Mouse (Mus musculus) embryonic facial prominence, embryonic 13.5 days (tissue): Measurements from ENCODE around the gene Mapk10. TPM values are rescaled to one million over a fixed set of nuclear protein-coding genes. Genes with fewer than 3 reads are reported as not detected.

Experiments used
- ATAC-seq: fragments of 200-750 bp; cut with Nextera tagmentation; 2 replicates; pipeline ENCODE4 v1.8.0; 2017; ENCODE audit warnings: low read depth; ENCODE audit not compliant: insufficient number of reproducible peaks, insufficient read depth, low FRiP score, low TSS enrichment
- H3K27ac ChIP-seq: fragments of 300-500 bp; sonication (generic); 2 replicates; pipeline ENCODE4 v1.5.1; 2015; ENCODE audit warnings: moderate library complexity, mild to moderate bottlenecking, inconsistent platforms
- H3K27me3 ChIP-seq: fragments of 300-500 bp; sonication (generic); 2 replicates; pipeline ENCODE4 v1.6.1; 2015; ENCODE audit warnings: mild to moderate bottlenecking, inconsistent platforms
- H3K36me3 ChIP-seq: fragments of 300-500 bp; sonication (generic); 2 replicates; pipeline ENCODE4 v1.6.1; 2015; ENCODE audit warnings: mild to moderate bottlenecking, inconsistent platforms
- H3K4me1 ChIP-seq: fragments of 300-500 bp; sonication (generic); 2 replicates; pipeline ENCODE4 v1.6.1; 2015; ENCODE audit warnings: inconsistent platforms
- H3K4me2 ChIP-seq: fragments of 300-500 bp; sonication (generic); 2 replicates; pipeline ENCODE4 v1.6.1; 2015; ENCODE audit warnings: moderate library complexity, mild to moderate bottlenecking, inconsistent platforms
- H3K4me3 ChIP-seq: fragments of 300-500 bp; sonication (generic); 2 replicates; pipeline ENCODE4 v1.5.1; 2015; ENCODE audit warnings: mild to moderate bottlenecking, inconsistent platforms
- H3K9ac ChIP-seq: fragments of 300-500 bp; sonication (generic); 2 replicates; pipeline ENCODE4 v1.6.1; 2015; ENCODE audit warnings: mild to moderate bottlenecking, inconsistent platforms
- H3K9me3 ChIP-seq: fragments of 300-500 bp; sonication (generic); 2 replicates; pipeline ENCODE4 v1.6.1; 2016; ENCODE audit warnings: inconsistent platforms
- WGBS: fragments of 180-500 bp; shearing (Covaris S2); methylation state at CpG from one replicate; pipeline ENCODE4 v1.1.7; 2015; ENCODE audit warnings: mixed read lengths; 5-methylcytosine and 5-hydroxymethylcytosine counted together
- polyA plus RNA-seq: library from polyadenylated mRNA; unstranded; fragments of >200 nt; fragmentation: Nextera tagmentation; extraction: Ambion mirVana; gene quantifications from 2 replicates; pipeline ENCODE4 v1.2.1, GENCODE M21; 2015

Gene Mapk10
- polyA plus RNA-seq, 1 experiment from 2014 or later = 2.4 TPM

GRCm38 (mm10) chr5:102997907-102998306 is 213.2 kb downstream of the Mapk10 start:
- no peak overlapping the region for H3K9ac ChIP-seq
- no peaks in the 10 kb centered on the region for H3K9me3 ChIP-seq
- H3K27me3 ChIP-seq = no peaks in the 10 kb centered on the region
- ATAC-seq = no peak
- 0 out of 2 replicates have a peak, but pooled peaks cover 4% of the 10 kb centered on the region for H3K4me1 ChIP-seq
- 81% methylated on average over 11 of the region's 11 CpGs for WGBS
- no peak overlapping the region for H3K4me3 ChIP-seq
- no peaks in the 10 kb centered on the region for H3K36me3 ChIP-seq
- no peak overlapping the region for H3K27ac ChIP-seq
- no peak overlapping the region for H3K4me2 ChIP-seq

DNA sequence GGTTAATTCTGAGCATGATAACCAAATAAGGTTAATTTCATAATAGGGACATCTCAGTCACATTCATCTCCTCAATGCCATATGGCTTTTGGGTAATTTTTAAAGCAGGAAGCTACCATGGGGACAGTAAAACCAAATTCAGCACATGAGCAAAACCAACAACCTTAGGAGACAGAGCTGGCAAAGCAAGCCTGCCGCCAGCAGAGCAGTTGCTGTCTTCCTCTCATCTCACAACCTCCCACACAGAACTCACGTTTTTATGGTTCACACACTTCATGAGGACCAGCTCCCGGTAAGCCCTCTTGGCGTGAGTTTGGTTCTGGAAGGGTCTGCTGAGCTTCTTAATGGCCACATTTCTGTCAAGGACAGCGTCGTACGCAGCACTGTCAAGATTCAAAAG is 214.8 kb downstream of the Mapk10 start:
- Histone ChIP-seq H3K4me3 (no peak overlapping the region), H3K36me3 (no peaks in the 10 kb centered on the region)
- ATAC-seq = no peak

DNA sequence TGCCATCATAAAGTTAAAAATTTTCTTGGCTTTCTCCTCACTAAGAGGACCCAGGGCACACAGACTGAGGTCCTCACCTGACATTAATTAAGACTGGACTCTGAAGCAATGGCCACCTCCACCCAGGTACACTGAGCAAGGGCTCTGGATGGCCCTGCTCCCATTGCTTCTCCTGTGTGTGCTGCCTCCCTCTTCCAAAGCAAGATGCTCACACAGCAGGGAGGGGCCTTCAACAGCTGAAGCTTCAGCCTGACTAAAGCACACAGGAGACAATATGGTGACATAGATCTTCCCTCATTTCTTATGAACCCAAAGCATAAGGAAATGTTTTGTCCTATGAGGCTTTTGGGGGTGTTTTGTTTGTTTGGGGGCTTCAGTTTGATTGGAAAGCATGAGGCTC is 215.2 kb downstream of the Mapk10 start:
- no peak for ATAC-seq
- H3K4me3 ChIP-seq = no peak overlapping the region
- H3K4me2 ChIP-seq = no peak overlapping the region
- no peaks in the 10 kb centered on the region for H3K36me3 ChIP-seq
- H3K9ac ChIP-seq = no peak overlapping the region
- no peaks in the 10 kb centered on the region for H3K9me3 ChIP-seq
- H3K4me1 ChIP-seq = no peaks in the 10 kb centered on the region
- no peaks in the 10 kb centered on the region for H3K27me3 ChIP-seq
- no peak overlapping the region for H3K27ac ChIP-seq

More for the DNA sequence above, 214.8 kb downstream of the Mapk10 start:
- WGBS = 89% methylated on average over 7 of the region's 7 CpGs
- H3K9ac ChIP-seq = no peak overlapping the region
- H3K4me1 ChIP-seq = no peaks in the 10 kb centered on the region
- no peaks in the 10 kb centered on the region for H3K27me3 ChIP-seq
- H3K9me3 ChIP-seq = no peaks in the 10 kb centered on the region
- no peak overlapping the region for H3K4me2 ChIP-seq
- no peak overlapping the region for H3K27ac ChIP-seq

DNA sequence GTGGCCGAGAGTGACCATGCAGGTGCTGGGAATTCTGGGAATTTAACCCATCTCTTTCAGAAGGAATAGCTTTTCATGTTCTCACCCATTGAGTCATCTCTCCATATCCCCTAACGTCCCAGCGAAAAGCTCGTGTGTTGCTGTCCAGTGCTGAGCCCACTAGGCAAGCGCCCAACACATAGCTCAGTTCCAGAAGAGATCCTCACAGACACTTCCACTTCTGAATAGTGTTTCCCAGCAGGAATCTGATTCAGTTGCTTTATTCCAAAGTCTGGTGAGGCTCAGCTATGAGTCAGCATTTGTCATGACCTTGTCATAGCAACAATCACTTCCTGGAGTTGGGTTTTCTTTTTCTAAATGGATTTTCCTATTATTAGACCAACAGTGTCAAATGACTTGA is 217.2 kb downstream of the Mapk10 start:
- Histone ChIP-seq H3K36me3 (no peaks in the 10 kb centered on the region), H3K27me3 (no peaks in the 10 kb centered on the region), H3K9ac (no peak overlapping the region), H3K27ac (no peak overlapping the region), H3K4me2 (no peak overlapping the region), H3K4me1 (no peaks in the 10 kb centered on the region), H3K4me3 (no peak overlapping the region), H3K9me3 (no peaks in the 10 kb centered on the region)
- no peak for ATAC-seq
- 83% methylated on average over 5 of the region's 5 CpGs for WGBS

DNA sequence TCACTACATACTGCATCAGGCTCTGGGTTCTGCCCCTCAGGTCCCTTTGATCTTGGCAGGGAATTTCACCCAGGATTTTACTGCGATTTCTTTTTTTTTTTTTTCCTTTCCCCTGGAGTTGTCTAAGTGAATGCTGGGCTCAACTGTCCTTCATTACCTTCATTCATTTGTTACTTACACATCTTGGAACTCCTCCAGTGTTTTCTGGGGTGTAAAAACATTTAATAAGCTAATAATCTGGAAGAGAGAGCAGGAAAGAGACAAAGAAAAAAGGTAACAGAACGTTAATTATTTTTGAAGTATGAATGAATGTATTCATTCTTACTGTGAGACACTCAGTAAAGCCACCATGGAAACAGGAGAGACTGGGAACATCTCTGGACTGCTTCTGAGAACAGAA is 219.4 kb downstream of the Mapk10 start:
- WGBS = 74% methylated on average over 2 of the region's 2 CpGs
- H3K27ac ChIP-seq = no peak overlapping the region
- H3K9me3 ChIP-seq = no peaks in the 10 kb centered on the region
- no peak for ATAC-seq
- no peaks in the 10 kb centered on the region for H3K4me1 ChIP-seq
- no peak overlapping the region for H3K9ac ChIP-seq
- H3K4me2 ChIP-seq = no peak overlapping the region
- no peaks in the 10 kb centered on the region for H3K36me3 ChIP-seq
- H3K4me3 ChIP-seq = no peak overlapping the region
- H3K27me3 ChIP-seq = no peaks in the 10 kb centered on the region

DNA sequence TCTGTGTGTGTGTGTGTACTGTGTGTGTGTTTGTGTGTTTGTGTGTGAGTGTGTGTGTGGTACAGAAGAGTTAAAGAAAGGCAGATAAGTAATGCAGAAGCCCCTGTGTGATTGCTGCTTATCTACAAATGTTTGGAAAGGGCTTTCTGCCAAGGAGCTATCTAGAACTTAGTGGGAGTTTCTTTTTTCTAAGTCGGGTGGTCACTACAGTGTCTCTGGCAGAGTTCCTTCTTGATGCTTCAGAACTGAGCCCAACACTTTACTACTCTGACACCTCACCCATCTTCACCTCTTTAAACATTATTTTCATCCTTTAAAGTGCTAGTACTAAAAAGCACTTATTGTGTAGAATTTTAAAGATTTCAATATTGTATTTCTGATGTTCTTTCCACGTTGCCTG is 232.8 kb downstream of the Mapk10 start:
- Histone ChIP-seq H3K27me3 (no peaks in the 10 kb centered on the region), H3K9ac (no peak overlapping the region), H3K9me3 (no peaks in the 10 kb centered on the region), H3K27ac (no peak overlapping the region), H3K4me1 (peaks cover 5% of the 10 kb centered on the region; the same call in 1 of the 2 replicates), H3K4me3 (no peak overlapping the region), H3K36me3 (no peaks in the 10 kb centered on the region), H3K4me2 (no peak overlapping the region)
- ATAC-seq = no peak
- WGBS = 78% methylated on average over 2 of the region's 2 CpGs

DNA sequence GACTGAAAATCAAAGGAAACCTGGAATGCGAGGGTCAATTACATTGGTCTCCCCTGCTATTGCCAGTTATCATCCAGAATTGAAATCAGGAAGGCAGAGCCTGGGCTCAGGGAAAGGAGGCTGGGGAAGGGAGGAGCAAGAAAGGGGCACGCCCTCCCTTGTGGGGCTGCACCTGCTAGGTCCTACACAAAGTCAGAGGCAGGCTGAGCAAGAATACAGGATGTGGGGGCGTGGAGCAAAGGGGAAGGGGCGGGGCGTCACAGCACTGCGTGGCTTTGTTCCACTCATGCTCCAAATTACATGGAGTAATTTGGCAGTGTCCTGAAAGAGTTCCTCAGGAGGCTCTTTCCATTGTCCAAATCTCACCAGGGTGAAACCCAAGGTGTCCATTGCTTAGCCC is 234.0 kb downstream of the Mapk10 start:
- Histone ChIP-seq H3K9me3 (no peaks in the 10 kb centered on the region), H3K27me3 (no peaks in the 10 kb centered on the region), H3K36me3 (no peaks in the 10 kb centered on the region), H3K27ac (no peak overlapping the region), H3K4me1 (peaks cover 5% of the 10 kb centered on the region; the same call in 1 of the 2 replicates), H3K4me3 (no peak overlapping the region), H3K4me2 (no peak overlapping the region), H3K9ac (no peak overlapping the region)
- ATAC-seq = no peak
- 56% methylated on average over 6 of the region's 6 CpGs for WGBS

- peaks cover 5% of the 10 kb centered on the region; the same call in 1 of the 2 replicates for H3K4me1 ChIP-seq
Measured at GRCm38 (mm10) chr5:102976540-102976939, 234.6 kb downstream of the Mapk10 start.

DNA sequence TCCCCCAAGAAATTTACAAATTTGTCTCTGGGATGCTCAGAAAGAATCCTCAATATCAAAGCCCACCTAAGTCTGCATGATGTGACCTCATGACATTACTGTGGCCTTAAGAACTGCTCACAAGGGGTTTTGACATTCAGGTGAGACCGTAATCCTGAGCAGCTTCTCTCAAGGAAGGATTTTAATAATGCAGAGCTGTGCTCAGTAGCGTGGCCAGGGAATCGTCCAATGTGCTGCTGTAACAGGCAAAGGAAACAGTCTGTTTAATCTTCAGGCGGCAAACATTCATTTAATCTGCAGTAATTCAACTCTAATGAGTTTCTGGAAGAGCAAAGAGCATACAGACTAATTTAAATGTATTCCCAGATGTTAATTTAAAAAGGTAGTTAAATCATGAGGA is 236.7 kb downstream of the Mapk10 start:
- Histone ChIP-seq H3K36me3 (no peaks in the 10 kb centered on the region), H3K9ac (no peak overlapping the region), H3K27ac (no peak overlapping the region), H3K27me3 (no peaks in the 10 kb centered on the region), H3K9me3 (no peaks in the 10 kb centered on the region), H3K4me2 (no peak overlapping the region), H3K4me3 (no peak overlapping the region), H3K4me1 (peaks cover 5% of the 10 kb centered on the region; the same call in 1 of the 2 replicates)
- 67% methylated on average over 4 of the region's 4 CpGs for WGBS
- ATAC-seq = no peak

More at GRCm38 (mm10) chr5:102976540-102976939, 234.6 kb downstream of the Mapk10 start:
- H3K4me3 ChIP-seq = no peak overlapping the region
- no peak for ATAC-seq
- no peak overlapping the region for H3K9ac ChIP-seq
- no peaks in the 10 kb centered on the region for H3K9me3 ChIP-seq
- no peak overlapping the region for H3K4me2 ChIP-seq
- no peaks in the 10 kb centered on the region for H3K27me3 ChIP-seq
- no peaks in the 10 kb centered on the region for H3K36me3 ChIP-seq
- no peak overlapping the region for H3K27ac ChIP-seq

- no peak overlapping the region for H3K9ac ChIP-seq
- H3K27me3 ChIP-seq = no peaks in the 10 kb centered on the region
- no peaks in the 10 kb centered on the region for H3K36me3 ChIP-seq
- H3K27ac ChIP-seq = no peak overlapping the region
- 92% methylated on average over 5 of the region's 5 CpGs for WGBS
- H3K9me3 ChIP-seq = no peaks in the 10 kb centered on the region
- H3K4me2 ChIP-seq = no peak overlapping the region
- no peak overlapping the region for H3K4me3 ChIP-seq
- H3K4me1 ChIP-seq = no peaks in the 10 kb centered on the region
- ATAC-seq = no peak
Measured at GRCm38 (mm10) chr5:102964396-102964795, 246.7 kb downstream of the Mapk10 start.

GRCm38 (mm10) chr5:102953414-102953813 is 257.7 kb downstream of the Mapk10 start:
- no peak for ATAC-seq
- WGBS = 87% methylated on average over 8 of the region's 8 CpGs
- Histone ChIP-seq H3K9ac (no peak overlapping the region), H3K4me1 (no peaks in the 10 kb centered on the region), H3K4me2 (no peak overlapping the region), H3K9me3 (no peaks in the 10 kb centered on the region), H3K36me3 (no peaks in the 10 kb centered on the region), H3K27me3 (no peaks in the 10 kb centered on the region), H3K27ac (no peak overlapping the region), H3K4me3 (no peak overlapping the region)

DNA sequence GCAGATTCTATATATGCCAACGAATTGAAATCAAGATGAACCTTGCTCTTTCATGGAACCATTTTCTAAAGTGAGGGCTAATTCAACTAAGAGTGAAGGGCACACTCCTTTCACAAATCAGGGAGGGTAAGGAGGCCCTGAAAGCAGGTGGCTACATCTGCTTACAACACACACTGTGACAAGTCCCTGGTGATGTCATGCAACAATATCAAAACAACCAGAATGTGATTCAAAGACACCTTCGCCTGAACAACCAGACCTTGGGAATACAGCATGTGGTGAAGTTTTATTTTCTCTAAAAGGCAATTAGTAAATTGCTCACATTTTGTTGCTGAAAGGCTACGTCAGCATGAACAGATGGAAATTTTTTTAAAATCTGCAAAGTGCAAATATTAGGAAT is 258.2 kb downstream of the Mapk10 start:
- Histone ChIP-seq H3K27me3 (no peaks in the 10 kb centered on the region), H3K9ac (no peak overlapping the region), H3K27ac (no peak overlapping the region), H3K4me2 (no peak overlapping the region), H3K9me3 (no peaks in the 10 kb centered on the region), H3K4me1 (no peaks in the 10 kb centered on the region), H3K36me3 (no peaks in the 10 kb centered on the region), H3K4me3 (no peak overlapping the region)
- WGBS = 72% methylated on average over 3 of the region's 3 CpGs
- no peak for ATAC-seq
